Mouse (Mus musculus): Measurements from ENCODE around the gene Gnaq.
A peak's percentile ranks its signal among the peaks of the same experiment; 100 is the strongest.
"Not testable (repeated sequence)": the region's sequence is repeated elsewhere in the genome, so short reads cannot be mapped to it uniquely, and the experiment has no call there.

The Gnaq gene

GRCm38 (mm10) chr19:16261631-16262030, 129.0 kb downstream of the Gnaq start:
- peak; percentile 27 for DNase-seq

GRCm38 (mm10) chr19:16262340-16262739, 129.7 kb downstream of the Gnaq start:
- no peak for DNase-seq

- not testable (repeated sequence) for DNase-seq
Measured at GRCm38 (mm10) chr19:16267362-16267761, 134.7 kb downstream of the Gnaq start.

GRCm38 (mm10) chr19:16270236-16270635, 137.6 kb downstream of the Gnaq start:
- DNase-seq = no peak

- no peak for DNase-seq
Measured at GRCm38 (mm10) chr19:16271002-16271401, 138.4 kb downstream of the Gnaq start.

GRCm38 (mm10) chr19:16273021-16273420, 140.4 kb downstream of the Gnaq start:
- DNase-seq = no peak

GRCm38 (mm10) chr19:16280231-16280630, 147.6 kb downstream of the Gnaq start:
- no peak for DNase-seq

GRCm38 (mm10) chr19:16285051-16286028, 152.7 kb downstream of the Gnaq start:
- DNase-seq = no peak

GRCm38 (mm10) chr19:16286451-16287175, 154.0 kb downstream of the Gnaq start:
- DNase-seq = peak; percentile 68

- no peak for DNase-seq
Measured at GRCm38 (mm10) chr19:16287307-16287706, 154.7 kb downstream of the Gnaq start.

GRCm38 (mm10) chr19:16287971-16288370, 155.3 kb downstream of the Gnaq start:
- DNase-seq = no peak

- DNase-seq = no peak
Measured at GRCm38 (mm10) chr19:16291088-16291487, 158.5 kb downstream of the Gnaq start.

GRCm38 (mm10) chr19:16292056-16292608, 159.5 kb downstream of the Gnaq start:
- DNase-seq = no peak

GRCm38 (mm10) chr19:16292978-16293377, 160.3 kb downstream of the Gnaq start:
- no peak for DNase-seq

GRCm38 (mm10) chr19:16300413-16300812, 167.8 kb downstream of the Gnaq start:
- no peak for DNase-seq

- DNase-seq = no peak
Measured at GRCm38 (mm10) chr19:16301336-16301735, 168.7 kb downstream of the Gnaq start.

GRCm38 (mm10) chr19:16309031-16309430, 176.4 kb downstream of the Gnaq start:
- DNase-seq = no peak

GRCm38 (mm10) chr19:16314295-16314821, 181.7 kb downstream of the Gnaq start:
- peak; percentile 48 for DNase-seq

- no peak for DNase-seq
Measured at GRCm38 (mm10) chr19:16315525-16315924, 182.9 kb downstream of the Gnaq start.

GRCm38 (mm10) chr19:16318128-16318811, 185.6 kb downstream of the Gnaq start:
- DNase-seq = no peak

GRCm38 (mm10) chr19:16319986-16320385, 187.4 kb downstream of the Gnaq start:
- DNase-seq = no peak

- no peak for DNase-seq
Measured at GRCm38 (mm10) chr19:16322986-16323385, 190.4 kb downstream of the Gnaq start.

GRCm38 (mm10) chr19:16324239-16324638, 191.6 kb downstream of the Gnaq start:
- no peak for DNase-seq

Measured in kidney, postnatal 14 days (tissue).